Mouse (Mus musculus): Measurements from ENCODE around the gene Ttc34. TPM values are rescaled to one million over a fixed set of nuclear protein-coding genes. Genes with fewer than 3 reads are reported as not detected.

Gene Ttc34
- polyA plus RNA-seq (2015; fragmentation: Nextera tagmentation; extraction: Ambion mirVana), result 0.36 and 0.49 TPM in 2 replicates

GRCm38 (mm10) chr4:154837170-154837569 is at the start of gene Ttc34:
Gene Ttc34, plus strand, starts transcription at chr4:154837459.
- H3K4me1 ChIP-seq, result peaks cover 10% of the 10 kb centered on the region; the same call in 1 of the 2 replicates
- H3K4me3 ChIP-seq, result no peak within 1 kb of the TSS
- no peak within 1 kb of the TSS for H3K4me2 ChIP-seq
- no peak within 1 kb of the TSS for H3K9ac ChIP-seq
- H3K27me3 ChIP-seq, result peaks cover 18% of the 10 kb centered on the region
- ATAC-seq (ENCODE audit: insufficient number of reproducible peaks, insufficient read depth, low FRiP score, low TSS enrichment, low read depth), result no peak
- 46% methylated on average over 2 of the region's 2 CpGs for WGBS
- no peak within 1 kb of the TSS for H3K27ac ChIP-seq
- no peaks in the 10 kb centered on the region for H3K36me3 ChIP-seq
- no peaks in the 10 kb centered on the region for H3K9me3 ChIP-seq

GRCm38 (mm10) chr4:154787960-154788702 is 49.1 kb upstream of the Ttc34 start:
- peaks cover 54% of the 10 kb centered on the region for H3K4me1 ChIP-seq
- 40% methylated on average over 13 of the region's 13 CpGs for WGBS
- H3K9ac ChIP-seq, result peak overlapping the region; percentile 58
- H3K4me2 ChIP-seq, result no peak overlapping the region
- H3K36me3 ChIP-seq, result no peaks in the 10 kb centered on the region
- ATAC-seq (ENCODE audit: insufficient number of reproducible peaks, insufficient read depth, low FRiP score, low TSS enrichment, low read depth), result peak; percentile 17; the same call in 1 of the 2 replicates
- H3K4me3 ChIP-seq, result no peak overlapping the region
- peaks cover 51% of the 10 kb centered on the region for H3K27me3 ChIP-seq
- H3K9me3 ChIP-seq, result no peaks in the 10 kb centered on the region
- H3K27ac ChIP-seq, result peak overlapping the region; percentile 87

- Histone ChIP-seq H3K4me1 (peaks cover 47% of the 10 kb centered on the region), H3K4me2 (no peak overlapping the region), H3K4me3 (no peak overlapping the region), H3K9ac (no peak overlapping the region), H3K9me3 (no peaks in the 10 kb centered on the region), H3K27ac (no peak overlapping the region), H3K27me3 (peaks cover 27% of the 10 kb centered on the region), H3K36me3 (no peaks in the 10 kb centered on the region)
- WGBS, result 87% methylated on average over 7 of the region's 7 CpGs
- ATAC-seq (ENCODE audit: insufficient number of reproducible peaks, insufficient read depth, low FRiP score, low TSS enrichment, low read depth), result no peak
Observed at GRCm38 (mm10) chr4:154791894-154792293, 45.4 kb upstream of the Ttc34 start.

GRCm38 (mm10) chr4:154793499-154793898 is 43.8 kb upstream of the Ttc34 start:
- no peak for ATAC-seq (ENCODE audit: insufficient number of reproducible peaks, insufficient read depth, low FRiP score, low TSS enrichment, low read depth)
- Histone ChIP-seq H3K9ac (no peak overlapping the region; the same call in 1 of the 2 replicates), H3K27me3 (peaks cover 26% of the 10 kb centered on the region), H3K36me3 (no peaks in the 10 kb centered on the region), H3K4me2 (no peak overlapping the region), H3K9me3 (no peaks in the 10 kb centered on the region), H3K27ac (peak overlapping the region; percentile 22; the same call in 1 of the 2 replicates), H3K4me3 (no peak overlapping the region), H3K4me1 (peaks cover 31% of the 10 kb centered on the region)
- WGBS, result 45% methylated on average over 7 of the region's 7 CpGs

- no peak overlapping the region for H3K9ac ChIP-seq
- no peak for ATAC-seq (ENCODE audit: insufficient number of reproducible peaks, insufficient read depth, low FRiP score, low TSS enrichment, low read depth)
- H3K4me2 ChIP-seq, result no peak overlapping the region
- H3K9me3 ChIP-seq, result no peaks in the 10 kb centered on the region
- H3K36me3 ChIP-seq, result no peaks in the 10 kb centered on the region
- peaks cover 14% of the 10 kb centered on the region for H3K27me3 ChIP-seq
- no peak overlapping the region for H3K27ac ChIP-seq
- H3K4me1 ChIP-seq, result peaks cover 43% of the 10 kb centered on the region
- WGBS, result 10% methylated on average over 4 of the region's 4 CpGs
- no peak overlapping the region for H3K4me3 ChIP-seq
Observed at GRCm38 (mm10) chr4:154797834-154798233, 39.4 kb upstream of the Ttc34 start.

GRCm38 (mm10) chr4:154800543-154800942 is 36.7 kb upstream of the Ttc34 start:
- ATAC-seq (ENCODE audit: insufficient number of reproducible peaks, insufficient read depth, low FRiP score, low TSS enrichment, low read depth), result no peak
- H3K9ac ChIP-seq, result no peak overlapping the region
- no peaks in the 10 kb centered on the region for H3K36me3 ChIP-seq
- 55% methylated on average over 5 of the region's 5 CpGs for WGBS
- H3K27ac ChIP-seq, result peak overlapping the region; percentile 39; the same call in 1 of the 2 replicates
- H3K27me3 ChIP-seq, result peaks cover 14% of the 10 kb centered on the region
- H3K9me3 ChIP-seq, result no peaks in the 10 kb centered on the region
- H3K4me1 ChIP-seq, result peaks cover 36% of the 10 kb centered on the region
- H3K4me3 ChIP-seq, result no peak overlapping the region
- H3K4me2 ChIP-seq, result no peak overlapping the region

GRCm38 (mm10) chr4:154802210-154802609 is 35.0 kb upstream of the Ttc34 start:
- peak overlapping the region; percentile 91 for H3K27ac ChIP-seq
- H3K36me3 ChIP-seq, result no peaks in the 10 kb centered on the region
- ATAC-seq (ENCODE audit: insufficient number of reproducible peaks, insufficient read depth, low FRiP score, low TSS enrichment, low read depth), result peak; percentile 72; the same call in 1 of the 2 replicates
- H3K9ac ChIP-seq, result no peak overlapping the region
- peaks cover 11% of the 10 kb centered on the region for H3K27me3 ChIP-seq
- H3K4me3 ChIP-seq, result peak overlapping the region; percentile 11
- no peaks in the 10 kb centered on the region for H3K9me3 ChIP-seq
- H3K4me2 ChIP-seq, result peak overlapping the region; percentile 42
- WGBS, result under 1% methylated on average over 26 of the region's 26 CpGs
- peaks cover 36% of the 10 kb centered on the region for H3K4me1 ChIP-seq

GRCm38 (mm10) chr4:154825662-154826061 is 11.6 kb upstream of the Ttc34 start:
- ATAC-seq (ENCODE audit: insufficient number of reproducible peaks, insufficient read depth, low FRiP score, low TSS enrichment, low read depth), result no peak; the same call in 1 of the 2 replicates
- H3K27ac ChIP-seq, result no peak overlapping the region
- H3K36me3 ChIP-seq, result no peaks in the 10 kb centered on the region
- no peak overlapping the region for H3K4me3 ChIP-seq
- H3K4me1 ChIP-seq, result peaks cover 29% of the 10 kb centered on the region
- H3K4me2 ChIP-seq, result no peak overlapping the region
- 35% methylated on average over 6 of the region's 6 CpGs for WGBS
- H3K9ac ChIP-seq, result no peak overlapping the region
- no peaks in the 10 kb centered on the region for H3K9me3 ChIP-seq
- H3K27me3 ChIP-seq, result peaks cover 8% of the 10 kb centered on the region; the same call in 1 of the 2 replicates

GRCm38 (mm10) chr4:154826224-154826623 is 11.0 kb upstream of the Ttc34 start:
- WGBS, result 36% methylated on average over 7 of the region's 7 CpGs
- no peak overlapping the region for H3K4me3 ChIP-seq
- H3K27me3 ChIP-seq, result 0 out of 2 replicates have a peak, but pooled peaks cover 3% of the 10 kb centered on the region
- no peak overlapping the region for H3K27ac ChIP-seq
- H3K9ac ChIP-seq, result no peak overlapping the region
- no peaks in the 10 kb centered on the region for H3K9me3 ChIP-seq
- ATAC-seq (ENCODE audit: insufficient number of reproducible peaks, insufficient read depth, low FRiP score, low TSS enrichment, low read depth), result no peak
- no peak overlapping the region for H3K4me2 ChIP-seq
- H3K36me3 ChIP-seq, result no peaks in the 10 kb centered on the region
- H3K4me1 ChIP-seq, result peaks cover 29% of the 10 kb centered on the region

- no peak overlapping the region for H3K27ac ChIP-seq
- H3K36me3 ChIP-seq, result no peaks in the 10 kb centered on the region
- H3K9me3 ChIP-seq, result no peaks in the 10 kb centered on the region
- 0 out of 2 replicates have a peak, but pooled peaks cover 3% of the 10 kb centered on the region for H3K27me3 ChIP-seq
- no peak overlapping the region for H3K4me3 ChIP-seq
- no peak overlapping the region for H3K9ac ChIP-seq
- H3K4me2 ChIP-seq, result no peak overlapping the region
- 78% methylated on average over 7 of the region's 7 CpGs for WGBS
- H3K4me1 ChIP-seq, result peaks cover 27% of the 10 kb centered on the region
- no peak for ATAC-seq (ENCODE audit: insufficient number of reproducible peaks, insufficient read depth, low FRiP score, low TSS enrichment, low read depth)
Observed at GRCm38 (mm10) chr4:154827181-154827580, 10.1 kb upstream of the Ttc34 start.

- H3K4me3 ChIP-seq, result no peak overlapping the region
- WGBS, result 39% methylated on average over 10 of the region's 10 CpGs
- no peak overlapping the region for H3K4me2 ChIP-seq
Observed at GRCm38 (mm10) chr4:154827861-154828610, 9.2 kb upstream of the Ttc34 start.

More at GRCm38 (mm10) chr4:154827861-154828610, 9.2 kb upstream of the Ttc34 start:
- no peak for ATAC-seq (ENCODE audit: insufficient number of reproducible peaks, insufficient read depth, low FRiP score, low TSS enrichment, low read depth)
- 0 out of 2 replicates have a peak, but pooled peaks cover 3% of the 10 kb centered on the region for H3K27me3 ChIP-seq
- H3K27ac ChIP-seq, result no peak overlapping the region
- no peaks in the 10 kb centered on the region for H3K36me3 ChIP-seq
- no peaks in the 10 kb centered on the region for H3K9me3 ChIP-seq
- peaks cover 23% of the 10 kb centered on the region for H3K4me1 ChIP-seq
- H3K9ac ChIP-seq, result 0 out of 2 replicates have a peak overlapping the region, but pooled peaks have one; percentile 21
